In genomic region chrX:130533171-130534156, GRCm38 (mm10) we compare ENCODE assay signal across 24 mouse cellular contexts.
DNase-seq lines count a peak whose midpoint lies in the region; ATAC-seq and TF ChIP-seq lines count a peak whose summit lies in the region.
"Had no signal": no experiment of that assay in that cellular context is flagged by ENCODE, and none has a peak within 500 bp of the region (broad histone marks: within the 10 kb centered on the region; RNA-seq: fewer than 3 reads in every experiment).

No protein-coding gene starts in this region.

- H3K36me3 ChIP-seq in kidney, embryonic 16.5 days (ENCODE audit: insufficient read depth, low read length), result no peaks in the 10 kb centered on the region
- H3K36me3 ChIP-seq in limb, embryonic 10.5 days, result no peaks in the 10 kb centered on the region
- H3K36me3 ChIP-seq: heart, embryonic 15.5 days; hindbrain, embryonic 13.5 days; limb, embryonic 15.5 days; midbrain, embryonic 15.5 days; neural tube, embryonic 12.5 days had no signal

- no peaks in the 10 kb centered on the region for H3K27me3 ChIP-seq in kidney, embryonic 16.5 days (ENCODE audit: insufficient read depth, low read length)
- H3K27me3 ChIP-seq in limb, embryonic 10.5 days (ENCODE audit: low read depth, poor library complexity, severe bottlenecking), result peaks cover 41% of the 10 kb centered on the region; the same call in 1 of the 2 replicates
- H3K27me3 ChIP-seq: heart, embryonic 15.5 days; hindbrain, embryonic 13.5 days; limb, embryonic 15.5 days; midbrain, embryonic 15.5 days; neural tube, embryonic 12.5 days had no signal

- 52% methylated on average over 9 of the region's 9 CpGs for WGBS in kidney, embryonic 16.5 days
- WGBS in limb, embryonic 10.5 days, result 67% methylated on average over 9 of the region's 9 CpGs

- peak; percentile 6 for DNase-seq in embryo, embryonic 10 days (ENCODE audit: low spot score)
- DNase-seq in embryo, embryonic 10.5 days (ENCODE audit: low spot score), result no peak
- no peak for DNase-seq in kidney, postnatal 4 days
- peak; percentile 66 for DNase-seq in 3T3-L1 (ENCODE audit: low read depth, low spot score)
- peak; percentile 76 for DNase-seq in brain, embryonic 14.5 days (ENCODE audit: low read depth)
- no peak for DNase-seq in urinary bladder, postnatal 4 days (ENCODE audit: low spot score in 2 of 2)
- no peak for DNase-seq in limb, embryonic 10.5 days (ENCODE audit: low spot score)
- DNase-seq: adrenal gland, adult 2 months; cerebellum, adult 18-20 months; cerebellum, postnatal 14 days; gastrocnemius, postnatal 36 days; heart, postnatal 36 days; kidney, adult 11 months; lung, postnatal 4 days; retina, postnatal 1 day; right cerebral cortex, postnatal 25 days; spleen, adult 18-20 months had no signal

- TF ChIP-seq POLR2A in brain, embryonic 14.5 days (IDR thresholded peaks at IDR 0.05; ENCODE audit: borderline replicate concordance, extremely low read depth, insufficient read depth, insufficient read length, poor library complexity, severe bottlenecking), result no peak

- ATAC-seq in kidney, embryonic 16.5 days (ENCODE audit: low FRiP score, low TSS enrichment), result 0 out of 2 replicates have a peak, but pooled peaks have one; percentile 31
- ATAC-seq: midbrain, embryonic 15.5 days had no signal

- no peak overlapping the region for H3K4me3 ChIP-seq in kidney, embryonic 16.5 days (ENCODE audit: low read length)
- no peak overlapping the region for H3K4me3 ChIP-seq in limb, embryonic 10.5 days
- H3K4me3 ChIP-seq: heart, embryonic 15.5 days; hindbrain, embryonic 13.5 days; left cerebral cortex, adult 2 months; limb, embryonic 15.5 days; midbrain, embryonic 15.5 days; neural tube, embryonic 12.5 days had no signal

- no peaks in the 10 kb centered on the region for H3K4me1 ChIP-seq in kidney, embryonic 16.5 days (ENCODE audit: insufficient read depth, low read length)
- no peaks in the 10 kb centered on the region for H3K4me1 ChIP-seq in limb, embryonic 10.5 days
- H3K4me1 ChIP-seq: heart, embryonic 15.5 days; hindbrain, embryonic 13.5 days; limb, embryonic 15.5 days; midbrain, embryonic 15.5 days; neural tube, embryonic 12.5 days had no signal

- H3K4me2 ChIP-seq in kidney, embryonic 16.5 days (replicated peaks; ENCODE audit: low read depth, low read length), result no peak overlapping the region
- H3K4me2 ChIP-seq: heart, embryonic 15.5 days; hindbrain, embryonic 13.5 days; limb, embryonic 15.5 days; midbrain, embryonic 15.5 days; neural tube, embryonic 12.5 days had no signal

- H3K9me3 ChIP-seq in kidney, embryonic 16.5 days (ENCODE audit: low read length), result no peaks in the 10 kb centered on the region
- H3K9me3 ChIP-seq in limb, embryonic 10.5 days (replicated peaks), result no peaks in the 10 kb centered on the region
- H3K9me3 ChIP-seq: heart, embryonic 15.5 days; hindbrain, embryonic 13.5 days; limb, embryonic 15.5 days; midbrain, embryonic 15.5 days; neural tube, embryonic 12.5 days had no signal

- no peak overlapping the region for H3K9ac ChIP-seq in kidney, embryonic 16.5 days (replicated peaks; ENCODE audit: low read length)
- H3K9ac ChIP-seq: heart, embryonic 15.5 days; hindbrain, embryonic 13.5 days; limb, embryonic 15.5 days; midbrain, embryonic 15.5 days; neural tube, embryonic 12.5 days had no signal

- TF ChIP-seq CTCF in brain, embryonic 14.5 days (IDR thresholded peaks at IDR 0.05; ENCODE audit: borderline replicate concordance, extremely low read depth, insufficient read depth, insufficient read length), result no peak

- no peak overlapping the region for H3K27ac ChIP-seq in kidney, embryonic 16.5 days (ENCODE audit: low read length)
- no peak overlapping the region for H3K27ac ChIP-seq in limb, embryonic 10.5 days
- H3K27ac ChIP-seq: heart, embryonic 15.5 days; hindbrain, embryonic 13.5 days; left cerebral cortex, adult 2 months; limb, embryonic 15.5 days; midbrain, embryonic 15.5 days; neural tube, embryonic 12.5 days had no signal

Comparison
In these comparisons a context has a peak if more than half of its experiments do, and no peak if none do; other contexts are left out.
1. DNase-seq: peak in embryo, embryonic 10 days (single experiment), 3T3-L1 (single experiment) and brain, embryonic 14.5 days (single experiment); none in embryo, embryonic 10.5 days (single experiment), kidney, postnatal 4 days (0 of 2), urinary bladder, postnatal 4 days (0 of 2) and limb, embryonic 10.5 days (single experiment).